Comparison of ENCODE assay signal across 34 mouse cellular contexts in the genomic region with DNA sequence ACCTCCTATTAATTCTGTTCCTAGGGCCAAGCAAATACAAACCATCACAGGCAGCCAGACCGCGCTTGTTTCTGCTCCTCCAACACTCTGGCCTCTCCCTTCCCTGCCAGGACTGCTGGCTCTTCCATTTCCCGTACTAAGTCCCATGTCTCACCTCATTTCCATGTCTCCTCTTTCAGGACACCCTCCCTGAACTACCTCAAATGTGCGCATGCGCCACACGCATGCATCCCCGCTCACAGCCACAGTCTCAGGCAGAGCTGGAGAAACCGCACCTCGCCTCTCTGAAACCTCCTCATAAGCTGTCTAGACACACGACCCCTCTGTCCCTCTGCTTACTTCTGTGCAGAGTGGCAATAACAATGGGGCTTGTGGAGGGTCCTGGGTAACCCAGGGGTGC.
"Had no signal": no experiment of that assay in that cellular context is flagged by ENCODE, and none has a peak within 500 bp of the region (broad histone marks: within the 10 kb centered on the region; RNA-seq: fewer than 3 reads in every experiment).

No protein-coding gene starts in this region.

- H3K27ac ChIP-seq: heart, embryonic 13.5 days; heart, embryonic 15.5 days; hindbrain, embryonic 10.5 days; hindbrain, embryonic 12.5 days; hindbrain, embryonic 13.5 days; hindbrain, embryonic 14.5 days; hindbrain, embryonic 15.5 days; hindbrain, postnatal 0 days; intestine, embryonic 15.5 days; kidney, embryonic 15.5 days; kidney, postnatal 0 days; layer of hippocampus, adult 2 months; left cerebral cortex, adult 2 months had no signal

- H3K9me3 ChIP-seq: heart, embryonic 12.5 days; heart, embryonic 13.5 days; heart, embryonic 15.5 days; hindbrain, embryonic 10.5 days; hindbrain, embryonic 13.5 days; hindbrain, embryonic 15.5 days; intestine, embryonic 15.5 days; kidney, embryonic 15.5 days had no signal

- H3K27me3 ChIP-seq: heart, embryonic 15.5 days; hindbrain, embryonic 12.5 days; hindbrain, embryonic 15.5 days; intestine, embryonic 15.5 days; kidney, embryonic 15.5 days had no signal

- H3K36me3 ChIP-seq: heart, embryonic 12.5 days; heart, embryonic 13.5 days; heart, embryonic 15.5 days; hindbrain, embryonic 10.5 days; hindbrain, embryonic 12.5 days; hindbrain, embryonic 13.5 days; hindbrain, embryonic 15.5 days; intestine, embryonic 15.5 days; kidney, embryonic 15.5 days had no signal

- ATAC-seq: hindbrain, embryonic 16.5 days; hindbrain, postnatal 0 days; inflammation-experienced regulatory T-cells, adult 6 months; intestine, embryonic 15.5 days; intestine, embryonic 16.5 days; intestine, postnatal 0 days had no signal

- H3K4me1 ChIP-seq: hindbrain, embryonic 13.5 days; hindbrain, embryonic 15.5 days; intestine, embryonic 15.5 days; kidney, embryonic 15.5 days had no signal

- H3K4me3 ChIP-seq: heart, embryonic 12.5 days; heart, embryonic 13.5 days; heart, embryonic 15.5 days; hindbrain, embryonic 10.5 days; hindbrain, embryonic 12.5 days; hindbrain, embryonic 13.5 days; hindbrain, embryonic 15.5 days; intestine, embryonic 15.5 days; kidney, embryonic 15.5 days; layer of hippocampus, adult 2 months; left cerebral cortex, adult 2 months had no signal

- H3K9ac ChIP-seq: heart, embryonic 12.5 days; heart, embryonic 13.5 days; heart, embryonic 15.5 days; hindbrain, embryonic 12.5 days; hindbrain, embryonic 13.5 days; hindbrain, embryonic 14.5 days; hindbrain, embryonic 15.5 days; intestine, embryonic 15.5 days; kidney, embryonic 15.5 days had no signal

- DNase-seq: heart, postnatal 10 days; heart, postnatal 14 days; heart, postnatal 36 days; heart, postnatal 4 days; kidney, adult 11 months; kidney, adult 18-20 months; kidney, adult 2 months; kidney, adult 8-10 months; kidney, adult 9 months; kidney, postnatal 10 days; kidney, postnatal 14 days; kidney, postnatal 25 days; kidney, postnatal 36 days; kidney, postnatal 4 days; layer of hippocampus, adult 9-11 months; layer of hippocampus, postnatal 36 days had no signal

- H3K4me2 ChIP-seq: heart, embryonic 12.5 days; heart, embryonic 13.5 days; heart, embryonic 15.5 days; hindbrain, embryonic 12.5 days; hindbrain, embryonic 13.5 days; hindbrain, embryonic 14.5 days; hindbrain, embryonic 15.5 days; intestine, embryonic 15.5 days; kidney, embryonic 15.5 days had no signal
